Mouse (Mus musculus) liver, postnatal 0 days (tissue): Measurements from ENCODE around the gene Kng1.
"Not testable (repeated sequence)": the region's sequence is repeated elsewhere in the genome, so short reads cannot be mapped to it uniquely, and the experiment has no call there.

Experiments
- CTCF ChIP-seq: sonication (generic); IDR thresholded peaks from 2 replicates; pipeline ENCODE4 v1.5.1; 2016; ENCODE audit warnings: antibody characterized with exemption, low read depth
- EP300 ChIP-seq: IDR thresholded peaks from 2 replicates; pipeline ENCODE4 v1.6.1; 2016; ENCODE audit warnings: antibody characterized with exemption, low read depth, mild to moderate bottlenecking

- not testable (repeated sequence) for TF ChIP-seq EP300, CTCF
Observed at GRCm38 (mm10) chr16:23087159-23087558, 29.5 kb downstream of the Kng1 start.
